8 mouse cellular contexts compared by ENCODE assay signal in genomic region chr9:47708299-47708698, GRCm38 (mm10).
DNase-seq lines count a peak whose midpoint lies in the region; ATAC-seq and TF ChIP-seq lines count a peak whose summit lies in the region.

No protein-coding gene starts in this region.

- no peaks in the 10 kb centered on the region for H3K9me3 ChIP-seq in hindbrain, embryonic 15.5 days

- H3K4me3 ChIP-seq in hindbrain, embryonic 15.5 days = no peak overlapping the region
- no peak overlapping the region for H3K4me3 ChIP-seq in left cerebral cortex, adult 2 months

- 0 out of 2 replicates have a peak, but pooled peaks have one; percentile 63 for ATAC-seq in hindbrain, embryonic 15.5 days (ENCODE audit: low FRiP score, low read depth)
- no peak for ATAC-seq in activated CD4-positive, CD25-positive, alpha-beta regulatory T cell, adult 4 months

- H3K4me1 ChIP-seq in hindbrain, embryonic 15.5 days (replicated peaks) = peaks cover 37% of the 10 kb centered on the region

- peak overlapping the region; percentile 36 for H3K27ac ChIP-seq in hindbrain, embryonic 15.5 days (replicated peaks)
- peak overlapping the region; percentile 78 for H3K27ac ChIP-seq in left cerebral cortex, adult 2 months

- no peak overlapping the region for H3K9ac ChIP-seq in hindbrain, embryonic 15.5 days

- peak; percentile 16 for DNase-seq in T-cell, adult 2 months (ENCODE audit: low spot score)
- peak; percentile 86 to 87 for DNase-seq in cerebellum, adult 18-20 months
- peak; percentile 66 to 92 for DNase-seq in frontal cortex, adult 2 months (ENCODE audit: extremely low spot score in 1 of 2, low spot score in 1 of 2)
- peak; percentile 77 to 81 for DNase-seq in left cerebral cortex, adult 2 months (ENCODE audit: extremely low spot score in 1 of 2, low spot score in 2 of 2)
- peak; percentile 85 for DNase-seq in mesoderm, embryonic 11.5 days (ENCODE audit: low read depth, low spot score)
- DNase-seq in right cerebral cortex, postnatal 25 days = peak; percentile 79

- intact Hi-C loops in left cerebral cortex, adult 2 months (cut with DNase I) = loop anchor here (2.0 to 10.0 kb wide), 4 partner anchors 177 to 1353 kb away; partner anchors contain the start of gene Cadm1

- WGBS in hindbrain, embryonic 15.5 days = 28% methylated on average over 10 of the region's 10 CpGs

- H3K4me2 ChIP-seq in hindbrain, embryonic 15.5 days = no peak overlapping the region

- no peaks in the 10 kb centered on the region for H3K27me3 ChIP-seq in hindbrain, embryonic 15.5 days

- H3K36me3 ChIP-seq in hindbrain, embryonic 15.5 days = no peaks in the 10 kb centered on the region

- peak; percentile 97 for TF ChIP-seq CTCF in left cerebral cortex, adult 2 months (IDR thresholded peaks at IDR 0.05)

Comparison
In these comparisons a context has a peak if more than half of its experiments do, and no peak if none do; other contexts are left out.
1. DNase-seq: peak in every context shown above with its lines; median percentile 86 in cerebellum, adult 18-20 months; 85 in mesoderm, embryonic 11.5 days; 79 in frontal cortex, adult 2 months; 79 in left cerebral cortex, adult 2 months; 79 in right cerebral cortex, postnatal 25 days; 16 in T-cell, adult 2 months.